Mouse (Mus musculus) telencephalon, adult 2 months (tissue): Measurements from ENCODE around the gene Tcf7l1.
A peak's percentile ranks its signal among the peaks of the same experiment; 100 is the strongest.

ENCODE experiments used
- DNase-seq: peaks from one replicate; pipeline ENCODE4 v3.0.0-alpha.2; 2011; ENCODE audit warnings: low read depth, low spot score

The Tcf7l1 gene

GRCm38 (mm10) chr6:72787322-72787947, 1.6 kb downstream of the Tcf7l1 start:
- DNase-seq: no peak

DNA sequence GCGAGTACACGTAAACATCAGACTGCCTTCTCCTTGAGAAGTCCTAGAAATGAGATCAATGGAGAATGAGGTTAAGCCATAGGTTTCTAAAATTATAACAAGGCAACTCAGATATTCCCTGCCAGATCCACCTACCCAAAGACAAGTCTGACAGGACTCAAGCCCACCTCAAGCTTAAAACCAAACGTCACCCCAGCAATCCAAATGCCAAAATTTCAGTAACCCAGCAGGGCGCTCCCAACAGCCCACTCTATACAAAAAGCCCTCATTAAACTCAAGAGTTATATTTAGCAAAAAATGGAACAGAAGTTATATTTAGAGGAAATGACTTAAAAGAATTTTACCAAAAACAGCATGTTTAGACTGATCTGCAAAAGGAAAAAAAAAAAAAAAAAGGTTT, 5.3 kb downstream of the Tcf7l1 start:
- peak; percentile 26 for DNase-seq

DNA sequence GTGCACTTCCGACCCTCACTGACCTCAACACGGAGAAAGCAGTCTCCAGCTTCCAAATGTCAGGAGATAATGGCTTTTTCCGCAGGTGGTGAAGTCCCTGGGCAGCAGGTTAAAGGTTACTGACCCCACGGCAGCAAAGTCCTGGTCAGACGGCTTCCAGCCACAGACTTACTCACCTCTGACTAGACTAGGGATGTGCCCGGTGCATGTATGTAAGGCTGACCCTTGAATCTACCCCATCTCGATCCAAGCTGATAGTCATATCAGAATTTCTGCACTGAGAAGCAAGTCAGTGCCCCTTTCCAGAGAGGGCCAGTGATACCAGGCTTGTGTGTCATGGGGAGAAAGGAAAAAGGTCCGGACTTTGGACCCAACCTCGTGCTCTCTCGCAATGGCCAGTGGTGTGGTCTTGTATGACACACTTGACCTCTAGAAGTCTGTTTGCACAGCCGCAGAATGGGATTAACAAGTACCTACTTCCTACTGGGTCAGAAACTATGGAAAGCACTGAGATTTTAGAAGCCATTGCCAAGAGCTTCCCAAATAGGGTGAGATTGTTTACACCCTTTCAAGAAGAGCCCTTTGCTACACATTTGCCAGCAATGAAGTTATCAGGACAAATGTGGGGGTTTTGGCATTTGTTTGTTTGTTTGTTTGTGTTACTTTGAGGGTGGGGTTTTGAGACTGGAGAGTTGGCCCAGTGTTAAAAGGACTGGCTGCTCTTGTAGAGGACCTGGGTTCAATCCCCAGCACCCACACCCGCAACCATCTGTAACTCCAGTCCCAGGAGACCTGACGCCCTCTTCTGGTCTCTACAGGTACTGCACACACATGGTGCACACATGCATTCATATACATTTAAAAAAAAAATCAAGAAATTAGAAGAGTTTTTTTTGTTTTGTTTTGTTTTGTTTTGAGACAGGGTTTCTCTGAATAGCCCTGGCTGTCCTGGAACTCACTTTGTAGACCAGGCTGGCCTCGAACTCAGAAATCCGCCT, 10.0 kb downstream of the Tcf7l1 start:
- no peak for DNase-seq

DNA sequence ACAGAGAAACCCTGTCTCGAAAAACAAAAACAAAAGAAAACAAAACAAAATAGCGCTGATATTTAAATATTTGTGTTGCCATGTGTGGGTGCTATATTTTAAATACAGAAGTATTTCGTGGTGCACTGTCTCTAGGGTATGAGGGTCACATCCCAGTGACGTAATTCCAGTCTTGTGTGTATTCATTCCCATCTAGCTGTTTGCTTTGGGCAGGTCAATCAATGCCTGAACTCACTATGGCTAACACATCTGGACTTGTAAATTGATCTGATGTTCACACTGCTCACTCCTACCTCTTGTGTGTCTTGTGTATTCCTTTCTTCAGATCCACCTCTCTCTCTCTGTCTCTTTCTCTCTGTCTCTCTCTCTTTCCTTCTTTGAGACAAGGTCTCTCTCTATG, 11.8 kb downstream of the Tcf7l1 start:
- no peak for DNase-seq

- no peak for DNase-seq
Observed at GRCm38 (mm10) chr6:72774275-72774674, 14.8 kb downstream of the Tcf7l1 start.

- no peak for DNase-seq
Observed at GRCm38 (mm10) chr6:72769915-72770776, 18.9 kb downstream of the Tcf7l1 start.

DNA sequence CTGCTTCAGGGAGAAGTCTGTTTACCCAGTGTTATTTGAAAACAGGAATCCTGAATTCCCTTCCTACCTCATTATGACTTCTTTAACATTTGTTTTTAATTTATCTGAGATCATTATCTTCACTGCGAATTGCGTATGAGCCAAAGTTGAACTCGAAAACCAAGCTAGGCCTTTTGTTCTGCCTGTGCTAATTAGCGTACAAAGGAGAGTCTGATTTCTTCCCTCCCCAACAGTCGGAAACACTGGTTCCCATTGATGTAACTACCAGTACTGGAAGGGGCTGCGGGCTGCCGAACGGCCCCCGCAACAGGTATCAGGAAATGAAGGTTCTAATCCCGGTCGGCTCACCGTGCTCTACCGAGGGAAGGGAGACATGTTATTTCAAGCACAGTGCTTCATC, 19.7 kb downstream of the Tcf7l1 start:
- no peak for DNase-seq

- no peak for DNase-seq
Observed at GRCm38 (mm10) chr6:72768804-72769203, 20.2 kb downstream of the Tcf7l1 start.

- DNase-seq: no peak
Observed at GRCm38 (mm10) chr6:72768097-72768496, 21.0 kb downstream of the Tcf7l1 start.

- DNase-seq: no peak
Observed at GRCm38 (mm10) chr6:72763616-72764015, 25.4 kb downstream of the Tcf7l1 start.

DNA sequence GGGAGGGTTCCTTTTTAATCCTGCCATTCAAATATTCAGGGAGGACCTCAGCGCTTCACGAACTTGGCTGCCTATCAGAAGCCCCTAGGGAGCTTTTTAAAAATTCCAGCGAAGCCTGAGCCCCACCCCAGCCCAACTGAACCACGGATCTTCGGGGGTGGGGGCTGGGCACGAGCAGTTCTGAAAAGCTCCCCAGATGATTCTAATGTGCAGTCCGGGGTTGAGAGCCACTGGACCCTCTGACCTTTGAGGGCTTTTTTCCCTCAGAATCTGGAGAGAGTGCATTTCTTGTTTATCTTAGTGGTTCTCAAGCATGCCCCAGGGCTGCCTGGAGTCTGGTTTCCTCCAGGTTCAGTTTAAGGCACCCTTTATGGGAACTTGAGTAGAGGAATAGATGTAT, 27.4 kb downstream of the Tcf7l1 start:
- no peak for DNase-seq

DNA sequence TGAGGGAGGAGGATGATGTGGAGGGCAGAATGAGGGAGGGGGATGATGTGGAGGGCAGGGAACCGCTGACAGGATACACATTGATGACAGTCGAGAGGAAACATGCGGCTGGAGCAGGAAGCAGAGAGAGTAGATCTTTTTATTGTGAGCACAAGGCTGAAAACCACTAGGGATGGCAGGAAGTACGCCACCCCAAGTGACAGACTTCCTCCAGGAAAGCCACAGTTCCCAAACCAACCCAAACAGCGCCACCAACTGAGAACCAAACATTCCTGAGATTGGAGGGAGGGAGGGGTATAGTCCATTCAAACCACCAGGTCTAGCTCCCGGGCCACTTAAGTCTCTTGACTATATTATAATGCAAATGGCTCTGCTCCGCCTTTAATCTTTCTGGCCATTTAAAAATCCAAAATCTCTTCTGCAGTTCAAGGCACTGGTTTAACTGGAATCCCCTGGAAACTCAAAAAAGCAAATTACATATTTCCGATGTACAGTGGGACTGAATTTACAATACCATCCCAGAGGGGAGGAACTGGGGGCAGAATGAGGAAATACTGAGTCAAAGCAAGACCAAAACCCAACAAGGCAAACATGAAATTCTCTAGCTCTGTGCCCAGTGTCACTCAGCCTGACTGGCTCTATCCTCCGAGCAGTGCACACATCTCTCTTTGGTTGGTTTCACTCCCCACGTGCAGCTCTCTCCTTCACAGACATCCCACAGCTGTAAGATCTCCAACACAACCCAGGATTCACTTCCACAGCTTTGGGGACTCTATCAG, 30.6 kb downstream of the Tcf7l1 start:
- no peak for DNase-seq

- no peak for DNase-seq
Observed at GRCm38 (mm10) chr6:72755267-72755889, 33.7 kb downstream of the Tcf7l1 start.

GRCm38 (mm10) chr6:72754215-72754614, 34.8 kb downstream of the Tcf7l1 start:
- no peak for DNase-seq

GRCm38 (mm10) chr6:72753782-72754181, 35.3 kb downstream of the Tcf7l1 start:
- no peak for DNase-seq

DNA sequence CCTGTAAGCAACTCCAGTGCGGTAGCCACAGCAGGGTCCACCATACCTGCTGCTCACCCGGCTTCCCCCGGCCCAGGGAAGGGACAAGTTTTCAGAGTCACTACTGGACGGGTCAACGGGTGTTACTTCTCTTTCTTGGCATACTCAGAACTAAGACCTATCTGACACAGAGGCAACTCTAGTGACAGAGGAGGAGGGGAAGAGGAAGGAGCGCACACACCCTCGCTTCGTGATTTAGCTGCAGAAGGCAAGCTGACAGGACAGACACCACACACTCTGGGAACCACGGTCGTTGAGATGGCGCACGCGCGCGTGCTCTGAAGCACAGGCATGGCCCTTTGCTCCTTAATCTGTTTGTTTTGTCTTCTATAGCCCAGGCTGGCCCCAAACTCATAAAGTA, 36.2 kb downstream of the Tcf7l1 start:
- no peak for DNase-seq

- no peak for DNase-seq
Observed at GRCm38 (mm10) chr6:72751210-72751609, 37.8 kb downstream of the Tcf7l1 start.

GRCm38 (mm10) chr6:72748882-72749437, 40.1 kb downstream of the Tcf7l1 start:
- no peak for DNase-seq

DNA sequence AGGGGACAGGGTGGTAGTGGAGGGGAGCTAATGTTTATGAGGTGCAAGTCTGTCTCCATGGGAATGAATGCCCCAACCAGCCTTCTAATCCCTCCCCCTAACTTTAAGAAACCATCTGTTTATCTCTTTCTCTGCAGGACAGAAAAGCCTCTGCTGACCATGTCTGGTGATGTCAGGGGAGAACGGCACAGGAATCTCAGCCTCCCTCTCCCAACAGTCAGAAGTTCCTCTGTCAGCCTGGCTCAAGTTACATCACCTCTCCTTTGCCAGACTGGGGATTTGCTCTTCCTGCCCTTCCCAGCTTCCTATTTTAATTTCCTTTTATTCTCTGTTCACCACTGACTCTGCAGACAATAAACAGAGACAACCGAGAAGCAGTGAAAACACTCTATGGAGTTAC, 40.6 kb downstream of the Tcf7l1 start:
- no peak for DNase-seq

GRCm38 (mm10) chr6:72747814-72748213, 41.2 kb downstream of the Tcf7l1 start:
- DNase-seq: no peak
